Mouse (Mus musculus): ENCODE results near the gene Xcl1.

Gene Xcl1

DNA sequence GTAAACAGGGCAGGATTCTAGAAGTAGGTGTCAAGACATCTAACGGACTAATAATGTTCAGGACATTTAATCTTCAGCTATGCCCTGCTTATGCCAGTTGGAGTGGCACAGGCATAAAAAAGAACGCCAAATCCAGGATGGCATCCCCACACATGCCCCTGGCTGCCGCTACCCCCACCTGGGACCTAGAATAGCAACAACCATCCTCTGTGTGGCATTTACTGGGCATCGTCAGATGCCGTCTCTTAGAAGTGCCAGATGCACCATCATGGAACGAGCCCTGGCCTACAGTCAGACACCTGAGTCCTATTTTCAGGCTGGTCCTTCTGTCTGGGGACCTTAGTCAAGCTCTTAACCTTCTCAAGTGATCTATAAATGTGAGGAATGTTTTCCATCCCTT is 34.6 kb downstream of the Xcl1 start:
- DNase-seq, result no peak

DNA sequence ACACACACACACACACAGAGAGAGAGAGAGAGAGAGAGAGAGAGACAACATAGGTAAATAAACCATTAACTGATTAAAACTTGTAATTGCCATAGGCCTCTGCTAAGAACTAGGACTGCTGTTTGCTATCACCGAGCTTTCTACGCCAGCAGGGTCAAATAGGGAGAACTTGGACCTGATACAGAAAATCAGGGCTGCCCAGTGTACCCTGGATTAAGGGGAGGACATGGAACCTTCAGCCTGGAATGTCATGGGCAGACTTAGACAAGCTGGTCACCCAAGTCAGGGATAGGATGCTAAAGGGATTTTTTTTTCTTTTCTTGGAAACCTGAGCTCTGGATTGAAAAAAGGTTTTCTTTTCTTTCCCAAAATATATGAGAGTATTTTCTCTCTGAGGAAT is 35.1 kb downstream of the Xcl1 start:
- DNase-seq, result no peak

DNA sequence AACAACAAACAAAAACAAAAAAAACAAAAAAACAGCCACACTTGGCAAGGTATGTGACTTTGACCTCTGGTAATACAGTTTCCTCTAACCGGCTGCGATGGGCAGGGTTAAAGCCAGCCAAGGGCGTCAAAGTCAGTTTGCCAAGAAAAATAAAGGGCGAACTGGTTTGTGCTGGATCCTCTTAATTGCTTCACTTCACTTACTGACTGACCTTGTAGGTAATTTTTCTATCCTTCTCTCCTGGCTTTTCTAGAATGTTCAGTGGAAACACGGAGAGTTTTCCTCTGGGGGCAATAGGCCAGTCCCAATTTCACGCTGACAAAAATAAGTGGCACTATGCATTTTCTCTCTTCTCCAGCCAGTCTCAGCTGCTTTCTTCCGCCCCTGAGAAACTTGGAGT is 35.8 kb downstream of the Xcl1 start:
- no peak for DNase-seq

DNA sequence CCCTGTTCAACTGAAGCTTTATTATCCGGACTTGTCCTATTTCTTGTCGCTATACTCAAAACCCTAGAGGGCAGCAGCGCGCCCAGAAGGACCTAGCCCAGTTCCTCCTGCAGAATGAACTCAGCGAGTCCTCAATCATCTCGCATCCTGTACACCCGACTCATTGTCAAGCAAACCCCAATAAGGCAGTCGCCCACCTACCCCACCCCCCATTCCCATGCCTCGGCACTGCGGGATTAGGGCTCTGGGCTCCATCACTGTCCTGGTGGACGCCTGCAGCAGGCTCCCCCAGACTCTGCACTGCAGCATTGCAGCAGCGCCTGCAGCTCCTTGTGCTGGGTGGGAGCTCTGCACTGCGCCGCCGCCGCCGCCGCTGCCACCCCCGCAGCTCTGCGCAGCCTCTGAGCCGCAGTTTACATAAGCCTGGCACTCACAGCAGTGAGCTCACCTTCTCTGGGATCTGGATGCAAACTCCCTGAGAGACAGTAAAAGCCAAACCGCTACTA is 36.4 kb downstream of the Xcl1 start:
- DNase-seq, result peak; percentile 63

DNA sequence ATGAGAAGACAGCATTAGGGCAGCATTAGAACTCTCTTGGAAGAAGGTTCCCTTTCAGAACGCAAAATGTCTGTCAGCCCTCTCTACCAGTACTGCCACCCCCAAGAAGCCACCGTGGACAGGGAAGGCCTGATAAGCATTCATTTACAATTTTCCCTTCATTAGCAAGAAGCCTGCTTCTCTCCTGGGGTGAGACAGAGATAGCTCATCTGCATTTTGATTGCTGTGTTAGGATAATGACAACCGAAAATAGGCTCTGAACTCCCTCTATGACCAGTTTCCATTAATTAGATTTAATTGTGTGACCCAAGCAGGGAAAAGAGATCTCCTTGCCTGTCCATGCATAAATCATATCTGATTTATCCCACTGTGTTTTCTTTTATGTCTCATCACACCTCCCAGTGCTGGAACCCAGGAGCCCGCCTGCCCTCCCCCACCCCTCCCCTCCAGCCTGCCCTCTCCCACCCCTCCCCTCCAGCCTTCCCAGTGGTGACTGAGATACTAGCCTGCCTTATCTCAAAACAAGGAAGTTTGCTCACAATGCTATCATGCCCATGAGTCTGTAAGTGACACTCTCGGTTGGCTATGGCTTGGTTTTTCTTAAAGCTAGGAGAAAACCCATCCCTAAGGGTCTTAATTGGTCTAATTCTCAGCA is 38.0 kb downstream of the Xcl1 start:
- no peak for DNase-seq

DNA sequence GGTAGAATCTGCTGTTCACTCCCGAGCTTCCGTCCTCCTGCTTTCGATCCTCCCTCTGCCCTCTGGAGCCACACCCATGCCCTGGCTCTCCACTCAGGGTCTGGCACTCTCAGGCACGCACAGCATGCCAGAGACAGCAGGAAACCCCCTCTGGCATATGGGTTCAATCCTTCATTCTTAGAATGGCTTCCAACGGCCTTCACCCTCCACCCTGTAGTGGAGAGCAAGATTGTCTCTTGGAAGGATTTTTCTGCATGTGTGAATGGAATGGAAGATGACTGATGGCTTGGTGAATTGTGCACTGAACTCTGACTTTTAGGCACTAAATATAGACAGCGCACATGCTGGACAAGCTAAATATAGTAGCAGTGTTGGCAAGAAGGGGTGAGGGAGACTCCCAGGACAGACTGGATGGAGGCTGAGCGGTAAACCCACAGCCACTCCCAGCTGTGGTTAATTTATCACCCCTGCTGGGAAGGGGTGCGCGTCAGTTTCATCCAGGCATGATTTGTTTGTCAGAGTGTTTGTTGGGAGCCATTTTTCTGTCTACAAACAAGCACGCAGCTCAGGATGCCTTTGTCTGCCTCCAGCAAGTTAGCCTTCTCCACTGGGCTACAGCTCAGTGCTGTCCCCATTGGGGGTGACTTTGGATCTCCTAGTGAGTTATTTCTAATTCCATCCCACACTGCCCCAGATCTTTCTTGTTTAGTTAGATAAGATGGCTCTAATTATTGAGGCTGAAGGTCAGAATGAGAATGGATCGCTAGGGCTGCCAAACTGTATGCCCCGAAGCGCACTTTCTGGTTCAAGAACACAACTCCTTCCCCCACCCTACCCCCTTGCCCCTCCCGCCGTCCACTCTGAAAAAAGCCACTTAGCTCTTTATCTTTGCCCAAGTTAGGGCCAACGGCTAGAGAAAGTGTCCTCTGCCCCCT is 38.8 kb downstream of the Xcl1 start:
- no peak for DNase-seq

DNA sequence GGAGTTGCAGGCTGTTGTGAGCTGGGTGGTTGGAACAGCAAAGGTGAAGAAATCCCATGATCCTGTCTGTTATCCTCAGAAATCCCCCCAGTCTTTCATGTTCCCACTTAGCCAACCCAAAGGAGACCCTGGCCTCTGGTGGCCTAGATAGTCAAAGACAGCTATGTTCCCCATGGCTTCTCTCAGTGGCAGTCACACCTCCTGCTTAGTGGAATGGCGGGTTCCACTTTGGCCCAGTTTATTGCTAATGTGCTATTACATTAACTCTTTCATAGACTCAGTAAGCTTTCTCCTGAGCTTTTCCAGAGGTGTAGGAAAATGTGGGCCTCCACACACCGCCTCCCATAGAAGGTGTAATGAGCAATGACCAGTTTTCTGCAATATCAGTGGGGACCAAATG is 39.5 kb downstream of the Xcl1 start:
- no peak for DNase-seq

DNA sequence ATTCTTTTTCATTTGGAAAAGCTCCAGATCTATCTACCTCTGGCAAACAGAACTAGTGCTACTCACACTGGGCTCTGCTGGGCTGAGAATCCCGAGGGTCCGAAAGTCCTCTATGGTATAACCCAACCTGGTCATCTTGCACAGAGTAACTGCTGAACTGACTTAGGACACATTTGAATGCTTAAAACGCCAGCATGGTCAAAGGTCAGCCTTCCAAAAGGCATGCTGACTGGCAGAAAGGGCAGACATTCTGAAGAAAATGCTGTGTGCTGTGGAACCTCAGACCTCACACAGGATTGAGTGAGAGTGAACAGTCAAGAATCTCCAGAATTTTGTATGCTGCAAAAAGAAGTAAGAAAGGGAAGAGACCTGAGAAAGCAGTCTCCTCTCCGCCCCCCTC is 45.0 kb downstream of the Xcl1 start:
- no peak for DNase-seq

DNA sequence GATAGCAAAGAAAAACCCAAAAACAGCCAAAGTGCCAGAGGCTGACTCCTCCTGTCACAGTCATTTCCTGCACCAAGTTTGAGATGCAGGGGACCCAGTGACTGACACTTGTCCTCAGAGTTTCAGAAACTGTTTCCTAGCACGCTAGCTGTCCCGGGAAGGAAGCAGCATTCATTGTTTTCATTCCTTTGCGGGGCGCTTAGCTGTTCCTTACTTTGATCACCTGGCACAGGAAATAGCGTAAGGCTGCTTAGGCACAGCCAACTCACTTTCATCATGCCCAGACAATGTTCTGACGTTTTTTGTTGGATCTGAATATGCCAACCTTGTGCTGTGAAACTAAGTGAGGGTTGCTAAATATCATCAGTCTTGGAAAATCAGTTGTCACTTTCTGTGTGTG is 46.8 kb downstream of the Xcl1 start:
- no peak for DNase-seq

DNA sequence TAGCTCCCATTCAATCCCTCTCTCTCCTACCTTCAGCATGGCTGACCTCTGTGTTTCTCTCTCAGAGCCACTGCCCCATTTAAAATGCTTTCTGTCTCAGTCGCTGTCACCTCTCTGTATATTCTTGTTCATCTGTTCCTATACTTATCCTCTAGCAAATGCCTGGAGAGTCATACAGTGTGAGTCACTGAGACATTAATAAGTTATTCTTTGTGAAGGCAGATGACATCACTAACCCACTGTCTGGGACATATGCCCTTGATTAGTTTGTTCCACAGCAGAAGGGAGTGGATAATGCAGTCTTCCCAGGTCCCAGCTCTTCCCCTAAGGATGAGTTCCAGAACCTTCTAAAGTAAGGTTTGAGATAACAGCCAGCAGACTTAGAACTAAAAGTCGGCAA is 47.6 kb downstream of the Xcl1 start:
- DNase-seq, result no peak

DNA sequence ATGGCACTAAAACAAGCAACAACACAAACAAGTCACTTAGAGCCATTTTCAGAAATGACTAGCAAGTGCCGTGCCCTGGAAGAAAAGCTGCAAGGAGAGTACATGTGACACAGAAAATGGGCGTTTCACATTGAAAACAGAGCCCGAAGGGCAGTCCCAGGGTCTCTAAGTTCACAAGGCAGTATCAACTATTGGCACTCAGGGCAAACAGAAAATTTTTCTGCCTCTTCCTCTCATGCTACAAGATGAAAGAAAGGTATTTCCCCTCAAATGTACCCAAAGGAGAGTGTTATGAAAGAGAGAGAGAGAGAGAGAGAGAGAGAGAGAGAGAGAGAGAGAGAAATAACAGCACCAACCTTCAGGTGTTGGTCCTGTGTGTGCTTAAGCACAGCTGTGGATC is 53.4 kb downstream of the Xcl1 start:
- no peak for DNase-seq

All from liver (tissue).